Mouse (Mus musculus) brain, embryonic 14.5 days (tissue): ENCODE measurements around the gene Sap25.

ENCODE experiments used
- CTCF ChIP-seq: fragments of 200-500 bp; IDR thresholded peaks from 2 replicates; pipeline ENCODE4 v1.5.1; 2012; ENCODE audit warnings: inconsistent platforms, mild to moderate bottlenecking, moderate library complexity, borderline replicate concordance; ENCODE audit not compliant: insufficient read depth, insufficient read length; ENCODE audit errors: extremely low read depth
- POLR2A ChIP-seq: fragments of 200-500 bp; IDR thresholded peaks from 2 replicates; pipeline ENCODE4 v1.6.1; 2012; ENCODE audit warnings: mild to moderate bottlenecking, inconsistent platforms, borderline replicate concordance; ENCODE audit not compliant: poor library complexity, insufficient read depth, insufficient read length, severe bottlenecking; ENCODE audit errors: extremely low read depth

DNA sequence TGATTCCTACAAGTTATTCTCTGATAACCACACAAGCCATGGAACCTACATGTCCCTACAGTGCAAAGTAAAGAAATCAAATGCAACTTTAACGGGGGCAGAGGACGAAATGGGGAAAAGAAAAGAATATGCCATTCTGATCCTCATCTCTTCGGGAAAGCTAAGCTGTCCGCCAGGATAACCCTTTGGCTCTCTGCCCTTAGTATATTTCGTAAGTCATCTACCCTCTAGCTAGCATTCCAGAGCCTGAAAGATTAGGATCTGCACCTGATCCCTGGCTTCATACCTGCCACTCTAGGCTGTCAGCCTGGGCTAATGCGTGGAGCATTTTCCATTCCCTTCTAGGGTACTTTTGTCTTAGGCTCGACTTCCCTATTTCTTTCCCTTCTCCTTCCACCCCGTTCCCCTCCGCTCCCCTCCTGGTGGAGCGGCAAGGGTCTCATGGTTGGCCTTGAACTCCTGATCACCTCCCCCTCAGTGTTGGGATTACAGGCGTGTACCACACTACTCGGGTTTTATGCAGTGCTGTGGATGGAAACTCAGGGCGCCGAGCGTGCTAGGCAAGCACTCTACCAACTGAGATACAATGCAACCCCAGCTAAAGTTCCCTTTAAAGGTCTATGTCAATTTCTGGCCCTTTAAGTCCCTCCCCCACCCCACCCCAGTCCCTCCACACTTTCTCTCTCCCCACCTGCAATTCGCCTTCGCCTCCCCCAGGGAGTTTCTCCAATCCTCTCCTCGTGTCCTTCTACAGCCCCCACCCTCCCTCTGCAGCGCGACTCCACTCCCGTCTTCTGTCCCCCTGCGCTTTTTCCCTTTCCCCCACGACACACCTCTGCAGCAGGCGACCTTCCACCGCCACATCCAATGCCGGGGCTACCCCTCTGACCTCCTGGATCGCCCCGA is 42.5 kb downstream of the Sap25 start:
- no peak for TF ChIP-seq CTCF
- TF ChIP-seq POLR2A, result no peak
